Mouse (Mus musculus) embryo, embryonic 10.5 days (tissue): Measurements from ENCODE around the gene Itga6.
A peak's percentile ranks its signal among the peaks of the same experiment; 100 is the strongest.

Experiments
- DNase-seq: peaks from one replicate; pipeline ENCODE4 v3.0.0-alpha.2; 2015; ENCODE audit warnings: low spot score

Itga6 gene

GRCm38 (mm10) chr2:71764961-71765735 is 19.7 kb downstream of the Itga6 start:
- no peak for DNase-seq

GRCm38 (mm10) chr2:71766007-71766406 is 20.6 kb downstream of the Itga6 start:
- no peak for DNase-seq

GRCm38 (mm10) chr2:71767019-71767610 is 21.7 kb downstream of the Itga6 start:
- no peak for DNase-seq

- no peak for DNase-seq
These were observed 26.3 kb downstream of the Itga6 start for GRCm38 (mm10) chr2:71771762-71772161.

- no peak for DNase-seq
These were observed 28.3 kb downstream of the Itga6 start for GRCm38 (mm10) chr2:71773714-71774113.

- DNase-seq: no peak
These were observed 29.0 kb downstream of the Itga6 start for GRCm38 (mm10) chr2:71774246-71774951.

- DNase-seq: peak; percentile 42
These were observed 29.8 kb downstream of the Itga6 start for GRCm38 (mm10) chr2:71775201-71775611.

GRCm38 (mm10) chr2:71779266-71779888 is 34.0 kb downstream of the Itga6 start:
- no peak for DNase-seq

- no peak for DNase-seq
These were observed 34.6 kb downstream of the Itga6 start for GRCm38 (mm10) chr2:71780016-71780415.

- DNase-seq: no peak
These were observed 39.8 kb downstream of the Itga6 start for GRCm38 (mm10) chr2:71785260-71785659.

GRCm38 (mm10) chr2:71786060-71786459 is 40.6 kb downstream of the Itga6 start:
- DNase-seq: no peak

GRCm38 (mm10) chr2:71786591-71787155 is 41.3 kb downstream of the Itga6 start:
- peak; percentile 80 for DNase-seq

GRCm38 (mm10) chr2:71787156-71787590 is 41.8 kb downstream of the Itga6 start:
- peak; percentile 68 for DNase-seq

GRCm38 (mm10) chr2:71787591-71788460 is 42.4 kb downstream of the Itga6 start:
- DNase-seq: peak; percentile 70

GRCm38 (mm10) chr2:71790752-71791151 is 45.3 kb downstream of the Itga6 start:
- no peak for DNase-seq

- DNase-seq: no peak
These were observed 45.8 kb downstream of the Itga6 start for GRCm38 (mm10) chr2:71791203-71791602.

GRCm38 (mm10) chr2:71794139-71794538 is 48.7 kb downstream of the Itga6 start:
- DNase-seq: no peak

- no peak for DNase-seq
These were observed 51.4 kb downstream of the Itga6 start for GRCm38 (mm10) chr2:71796787-71797186.

- DNase-seq: no peak
These were observed 55.4 kb downstream of the Itga6 start for GRCm38 (mm10) chr2:71800798-71801197.

- no peak for DNase-seq
These were observed 56.3 kb downstream of the Itga6 start for GRCm38 (mm10) chr2:71801691-71802090.

GRCm38 (mm10) chr2:71802131-71802530 is 56.7 kb downstream of the Itga6 start:
- no peak for DNase-seq
